Mouse (Mus musculus) left cerebral cortex, adult 9 months (tissue): Measurements from ENCODE around the gene Otub2.

Experiments used
- DNase-seq, 2 experiments: peaks; one replicate each; pipeline ENCODE4 v3.0.0; 2022; ENCODE audit warnings: low spot score in 2 of 2

Otub2 gene

DNA sequence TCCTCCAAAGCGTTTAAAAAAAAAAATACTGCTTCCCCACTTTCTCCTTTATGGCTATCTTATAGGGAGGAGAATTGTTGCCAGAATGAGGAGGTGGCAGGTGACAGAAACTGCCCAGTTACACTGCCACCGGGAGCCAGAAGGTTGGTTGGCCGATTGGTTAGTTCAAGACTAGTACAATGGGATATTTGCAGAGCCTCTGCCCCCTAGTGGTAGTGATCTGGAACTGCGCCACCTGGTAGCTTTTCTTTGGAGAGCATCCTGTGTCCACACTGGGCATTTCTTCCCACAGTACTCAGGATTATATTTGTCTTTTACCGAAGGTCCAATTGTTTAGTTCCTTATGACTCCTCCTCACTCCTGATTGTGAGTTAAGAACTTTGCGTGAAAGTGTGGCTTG lies 16.8 kb upstream of the Otub2 start:
- peak in 1 of 2 experiments; percentile 69 for DNase-seq

DNA sequence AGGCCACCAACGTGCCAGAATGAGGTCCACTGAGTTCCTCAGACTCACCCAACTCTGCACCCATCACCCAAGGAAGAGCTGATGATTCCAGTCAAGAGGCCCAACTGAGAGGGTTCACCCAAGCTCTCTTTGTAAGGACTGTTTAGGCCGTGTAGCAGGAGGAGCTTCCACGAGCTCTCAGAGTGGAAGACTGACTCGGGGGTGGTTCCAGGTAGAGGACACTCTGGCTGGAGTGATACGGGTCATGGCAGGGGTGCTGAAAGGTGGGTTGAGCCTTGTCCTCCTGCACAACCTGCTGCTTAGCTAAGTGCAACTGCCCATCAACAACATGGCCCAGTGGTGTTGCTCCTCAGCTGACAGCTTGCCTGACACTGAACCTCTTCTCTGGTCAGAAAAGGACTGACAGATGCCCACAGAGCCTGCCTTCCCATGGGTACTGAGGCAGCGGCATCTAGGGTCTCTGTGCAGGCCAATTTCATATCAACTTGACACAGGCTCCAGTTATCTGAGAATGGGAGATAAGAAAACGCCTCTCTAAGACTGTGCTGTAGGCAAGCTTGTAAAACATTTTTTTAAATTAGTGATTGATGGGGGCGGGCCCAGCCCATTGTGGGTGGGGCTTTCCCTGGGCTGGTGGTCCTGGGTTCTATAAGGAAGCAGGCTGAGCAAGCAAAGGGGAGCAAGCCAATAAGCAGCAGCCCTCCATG lies 14.8 kb upstream of the Otub2 start:
- no peak for DNase-seq

DNA sequence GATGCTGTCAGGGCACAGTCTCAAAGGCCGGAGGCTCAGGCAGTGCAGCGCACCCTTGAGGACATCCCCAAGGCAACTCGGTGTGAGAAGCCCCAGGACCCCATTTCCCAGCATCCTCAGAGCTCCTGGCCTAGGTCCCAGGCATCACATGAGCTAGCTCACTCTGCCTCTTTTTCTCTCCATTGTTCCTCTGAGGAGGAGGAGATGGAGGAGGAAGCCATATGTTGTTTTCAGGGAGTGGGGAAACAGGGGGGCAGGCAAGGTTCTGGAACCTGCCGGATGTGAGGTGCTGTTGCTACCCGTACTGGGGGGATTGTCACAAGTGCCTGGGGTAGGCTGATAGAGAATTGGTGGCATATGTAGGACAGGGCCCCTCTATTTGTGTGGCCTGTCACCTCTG lies 12.4 kb upstream of the Otub2 start:
- DNase-seq: peak; percentile 45 to 77

DNA sequence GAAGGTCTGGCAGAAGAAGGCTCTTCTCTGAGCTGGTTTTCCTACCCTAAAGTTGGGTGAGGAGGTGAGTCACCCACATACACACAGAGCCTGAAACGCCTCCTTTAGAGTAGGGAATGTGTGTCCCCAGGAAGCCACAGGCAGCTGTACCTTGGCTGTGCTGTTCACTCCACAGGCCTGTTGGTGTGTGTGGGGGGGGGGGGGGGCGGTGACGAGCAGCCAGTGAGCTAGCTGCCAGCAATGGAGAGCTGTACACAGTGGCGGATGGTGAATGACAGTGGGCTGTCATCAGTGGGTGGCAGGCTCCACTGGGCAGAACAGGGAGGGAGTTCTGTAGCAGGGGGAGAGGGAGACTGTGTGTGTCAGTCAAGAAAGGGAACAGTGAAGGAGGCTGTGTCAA lies 11.7 kb upstream of the Otub2 start:
- DNase-seq: peak in 1 of 2 experiments; percentile 61

DNA sequence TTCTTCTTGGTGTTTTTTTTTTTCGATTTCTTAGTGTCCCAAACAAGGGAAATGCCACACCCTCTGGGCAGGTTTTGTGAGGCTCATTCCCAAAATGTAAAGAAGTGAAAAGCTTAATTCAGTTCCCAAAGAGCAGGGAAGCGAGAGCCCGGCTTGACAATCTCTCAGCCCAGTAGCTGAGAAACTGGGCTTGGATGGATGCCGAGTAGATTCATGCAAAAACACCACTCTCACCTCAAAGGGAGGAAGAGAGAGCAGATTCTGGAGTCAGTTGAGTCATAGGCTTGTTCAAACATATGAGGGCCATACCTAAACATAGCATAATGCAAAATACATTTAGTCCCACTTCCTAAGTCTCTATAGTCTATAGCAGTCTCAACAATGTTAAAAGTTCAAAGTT lies 8.3 kb upstream of the Otub2 start:
- DNase-seq: no peak

DNA sequence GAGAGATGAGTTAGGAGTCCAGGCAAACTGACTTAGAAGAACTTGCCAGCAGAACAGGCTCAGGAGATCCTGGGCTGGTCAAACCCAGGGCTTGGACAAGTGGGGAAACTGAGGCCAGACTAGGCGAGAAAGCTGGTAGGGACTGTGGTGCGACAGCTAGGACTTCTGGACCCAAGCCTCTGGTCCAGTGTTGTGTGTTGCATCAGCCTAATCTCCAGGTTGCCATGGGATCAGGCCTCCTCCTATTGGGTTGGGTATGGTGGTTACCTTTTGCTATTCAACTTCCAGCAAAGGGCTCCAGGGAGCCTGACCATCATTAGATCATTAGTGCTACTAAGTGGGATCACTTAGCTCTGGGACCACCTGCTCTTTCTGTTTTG lies 856 bp downstream of the Otub2 start:
- DNase-seq: no peak

DNA sequence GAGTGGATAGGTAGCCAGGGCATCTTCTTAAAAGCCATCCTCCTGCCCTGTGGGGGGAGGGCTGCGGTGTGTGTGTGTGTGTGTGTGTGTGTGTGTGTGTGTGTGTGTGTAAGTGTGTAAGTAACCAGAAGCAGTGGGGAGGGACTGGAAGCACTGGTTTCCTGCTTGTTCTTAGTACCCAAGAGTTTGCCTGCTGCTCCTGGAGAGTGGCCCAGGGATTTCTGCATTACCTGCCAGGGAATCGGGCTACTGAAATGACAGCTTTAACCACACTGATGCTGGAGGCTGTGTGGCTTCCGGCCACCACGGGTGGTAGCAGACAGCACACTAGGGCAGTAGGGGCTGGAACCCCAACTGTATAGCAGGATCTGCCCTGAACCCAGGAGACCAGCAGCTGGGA lies 1.5 kb downstream of the Otub2 start:
- DNase-seq: no peak

DNA sequence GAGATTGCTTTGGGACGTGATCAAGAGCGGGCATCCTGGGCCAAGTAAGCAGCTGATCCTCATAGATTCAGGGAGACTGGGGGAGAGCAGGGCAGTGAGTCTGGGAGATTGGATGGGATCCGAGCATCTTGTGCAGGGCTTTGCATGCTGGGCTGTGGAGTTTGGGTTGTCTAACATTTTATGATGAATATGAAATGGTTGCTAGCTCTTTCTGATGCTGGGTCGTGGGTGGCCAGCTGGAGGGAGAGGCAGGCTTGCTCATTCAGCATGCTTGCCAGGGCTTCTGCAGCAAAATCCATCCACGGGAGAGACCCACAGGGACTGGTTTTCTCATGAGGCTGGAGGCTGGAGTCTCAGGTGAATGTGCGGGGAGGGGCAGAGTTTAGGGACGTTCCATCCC lies 2.6 kb downstream of the Otub2 start:
- DNase-seq: peak; percentile 30 to 69

DNA sequence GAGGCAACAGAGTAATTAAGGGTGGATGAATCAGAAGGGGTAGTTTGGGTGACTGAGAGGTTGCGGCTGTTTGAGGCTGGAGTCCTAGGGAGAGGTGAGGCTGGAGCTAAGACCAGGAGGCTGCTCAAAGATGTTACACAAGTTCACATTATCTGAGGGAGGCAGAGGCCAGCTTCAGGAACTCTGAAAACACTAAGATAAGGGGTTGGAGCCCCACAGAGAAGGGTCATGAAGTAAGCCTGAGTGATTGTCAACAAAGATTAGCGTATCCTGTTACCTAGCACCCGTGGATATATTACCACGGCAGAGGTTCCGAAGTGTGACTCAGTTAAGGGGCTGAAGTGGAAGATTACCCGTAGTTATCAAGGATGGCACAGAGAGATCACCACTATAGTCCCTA lies 5.0 kb downstream of the Otub2 start:
- DNase-seq: no peak

DNA sequence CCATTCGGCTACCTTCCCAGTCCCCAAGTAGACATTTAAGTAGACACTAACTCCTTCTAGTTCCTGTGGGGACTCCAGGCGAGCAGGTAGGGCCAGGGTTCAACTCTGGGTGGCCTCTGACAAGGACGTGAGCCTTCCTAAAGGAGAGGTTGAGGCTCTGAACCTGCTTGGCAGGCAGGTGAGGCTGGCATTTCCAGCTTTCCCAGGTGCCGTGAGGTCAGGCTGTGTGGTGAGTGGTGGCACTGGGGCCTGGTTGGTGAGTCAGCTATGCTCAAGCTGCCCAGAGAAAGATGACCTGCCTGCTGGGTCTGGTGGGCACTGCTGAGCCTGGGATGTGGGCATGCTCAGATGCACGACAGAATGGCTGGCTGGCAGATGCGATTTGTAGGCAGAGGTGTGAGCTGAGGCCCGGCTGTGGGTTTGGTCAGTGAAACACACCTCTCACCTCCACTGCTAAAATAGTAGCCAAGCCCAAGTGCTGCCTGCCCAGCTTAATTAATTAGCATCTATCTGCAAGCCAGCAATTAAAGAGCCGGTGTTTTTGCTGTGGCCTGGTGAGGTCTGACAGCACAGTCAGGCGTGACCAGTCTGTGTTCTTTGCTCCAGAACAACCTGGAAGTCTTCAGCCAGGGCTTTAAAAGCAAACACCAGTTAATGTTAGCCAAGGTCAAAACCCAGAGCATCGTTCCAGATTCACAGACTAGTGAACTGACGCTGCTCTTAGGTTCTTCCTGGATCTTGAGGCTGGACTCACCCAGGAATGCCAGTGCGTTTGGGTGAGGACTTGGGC lies 7.2 kb downstream of the Otub2 start:
- DNase-seq: no peak

DNA sequence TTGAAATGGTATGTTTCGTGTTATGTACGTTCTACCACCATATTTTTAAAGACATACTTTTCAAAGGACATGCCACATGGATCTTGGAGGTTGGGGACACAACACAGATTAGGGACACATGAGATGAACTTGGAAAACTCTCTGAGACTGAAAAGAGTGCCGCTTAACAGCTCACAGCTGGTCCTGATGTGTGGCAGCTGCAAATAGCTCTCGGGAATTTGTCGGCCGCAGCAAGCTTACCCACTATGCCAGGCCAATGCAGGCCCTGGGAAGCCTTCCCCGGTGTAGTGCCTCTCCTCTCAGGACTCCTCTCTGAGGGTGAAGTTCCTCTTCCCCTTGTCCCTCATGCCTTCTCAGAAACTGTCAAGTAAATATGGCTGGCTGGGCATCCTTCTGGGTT lies 8.3 kb downstream of the Otub2 start:
- no peak for DNase-seq

DNA sequence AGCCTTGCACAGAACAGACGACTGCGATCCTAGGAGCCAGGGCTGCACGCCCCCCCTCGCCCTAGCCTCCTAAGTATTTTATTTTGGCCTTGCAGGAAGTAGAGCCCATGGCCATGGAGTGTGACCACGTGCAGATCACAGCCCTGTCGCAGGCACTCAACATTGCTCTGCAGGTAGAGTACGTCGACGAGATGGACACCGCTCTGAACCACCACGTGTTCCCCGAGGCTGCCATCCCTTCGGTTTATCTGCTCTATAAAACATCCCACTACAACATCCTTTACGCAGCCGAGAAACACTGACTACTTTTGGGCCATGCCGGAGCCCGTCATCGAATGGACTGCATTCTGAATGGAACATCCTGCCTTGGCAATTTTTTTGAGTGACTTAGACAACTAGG lies 15.6 kb downstream of the Otub2 start:
- DNase-seq: no peak

DNA sequence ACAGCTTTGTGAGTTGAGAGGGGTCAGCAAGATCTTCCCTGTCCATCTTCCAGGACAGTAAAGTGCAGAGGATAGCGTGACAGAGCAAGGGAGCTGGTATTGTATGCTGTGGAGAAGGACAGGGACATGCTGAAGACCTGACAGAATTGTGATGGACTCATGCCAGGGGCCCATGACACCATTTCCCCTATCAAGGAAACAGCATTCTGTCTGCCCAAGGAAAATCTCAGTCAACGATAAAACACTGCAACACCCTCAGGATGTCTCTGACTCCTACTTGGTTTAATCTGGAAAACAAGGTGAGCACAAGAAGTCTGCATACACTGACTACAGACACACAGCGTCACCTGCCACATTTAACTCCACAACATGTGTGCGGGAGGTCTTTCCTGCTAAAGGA lies 19.2 kb downstream of the Otub2 start, which contains the start of gene 9330161L09Rik:
9330161L09Rik (minus strand) TSS at position 101 of the 400 bp plus-strand sequence.
- peak in 1 of 2 experiments; percentile 7 for DNase-seq

DNA sequence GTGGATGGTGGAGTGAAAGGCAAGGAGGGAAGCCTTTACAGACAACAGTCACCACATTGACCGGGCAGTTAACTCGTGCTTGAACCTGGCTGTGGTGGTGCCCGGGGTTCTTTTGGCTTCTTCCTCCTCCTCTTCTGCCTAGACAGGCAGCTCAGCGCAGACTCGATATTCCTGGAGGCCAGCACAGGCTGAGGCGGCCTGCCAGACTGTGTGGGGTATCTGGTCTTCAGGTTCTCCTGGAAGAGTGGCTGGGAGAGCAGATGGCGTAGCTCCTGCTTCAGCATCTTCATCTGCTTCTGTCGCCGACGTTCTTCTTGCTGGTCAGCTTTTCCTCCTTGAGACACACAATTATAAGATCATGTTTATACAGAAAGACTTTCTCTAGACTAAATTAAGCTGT lies 19.7 kb downstream of the Otub2 start:
- DNase-seq: peak in 1 of 2 experiments; percentile 78

DNA sequence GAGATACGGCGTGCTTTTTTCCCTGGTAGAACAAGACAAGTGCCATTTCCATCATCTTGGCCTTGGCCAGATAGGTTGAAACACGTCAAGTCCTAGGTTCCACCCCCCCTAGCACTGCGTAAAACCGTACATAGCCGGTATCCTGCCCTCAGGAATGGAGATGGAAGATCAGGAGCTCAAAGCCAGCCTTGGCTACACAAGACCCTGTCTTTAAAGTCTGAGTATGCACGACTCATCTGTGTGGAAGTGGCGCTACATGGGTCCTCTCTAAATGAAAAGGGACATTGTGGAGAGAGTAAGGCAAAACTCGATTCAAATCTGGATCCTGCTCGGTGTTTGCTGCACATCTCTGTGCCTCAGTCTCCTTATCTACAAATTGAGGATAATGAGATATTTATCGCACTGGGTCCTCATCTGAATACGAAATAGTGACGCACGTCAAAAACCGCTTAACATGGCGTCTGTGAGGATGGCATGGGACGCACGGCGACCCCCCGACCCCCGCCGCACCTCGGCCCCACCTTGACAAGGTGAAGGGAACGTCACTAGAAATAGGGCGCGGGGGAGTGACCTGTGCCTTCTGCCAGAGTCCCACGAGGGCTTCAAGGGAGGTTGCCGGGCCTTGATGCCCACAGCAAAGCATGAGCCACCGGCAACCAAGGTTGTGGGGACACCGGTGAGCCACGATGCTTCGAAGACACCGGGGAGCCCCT lies 36.7 kb downstream of the Otub2 start:
- no peak for DNase-seq

DNA sequence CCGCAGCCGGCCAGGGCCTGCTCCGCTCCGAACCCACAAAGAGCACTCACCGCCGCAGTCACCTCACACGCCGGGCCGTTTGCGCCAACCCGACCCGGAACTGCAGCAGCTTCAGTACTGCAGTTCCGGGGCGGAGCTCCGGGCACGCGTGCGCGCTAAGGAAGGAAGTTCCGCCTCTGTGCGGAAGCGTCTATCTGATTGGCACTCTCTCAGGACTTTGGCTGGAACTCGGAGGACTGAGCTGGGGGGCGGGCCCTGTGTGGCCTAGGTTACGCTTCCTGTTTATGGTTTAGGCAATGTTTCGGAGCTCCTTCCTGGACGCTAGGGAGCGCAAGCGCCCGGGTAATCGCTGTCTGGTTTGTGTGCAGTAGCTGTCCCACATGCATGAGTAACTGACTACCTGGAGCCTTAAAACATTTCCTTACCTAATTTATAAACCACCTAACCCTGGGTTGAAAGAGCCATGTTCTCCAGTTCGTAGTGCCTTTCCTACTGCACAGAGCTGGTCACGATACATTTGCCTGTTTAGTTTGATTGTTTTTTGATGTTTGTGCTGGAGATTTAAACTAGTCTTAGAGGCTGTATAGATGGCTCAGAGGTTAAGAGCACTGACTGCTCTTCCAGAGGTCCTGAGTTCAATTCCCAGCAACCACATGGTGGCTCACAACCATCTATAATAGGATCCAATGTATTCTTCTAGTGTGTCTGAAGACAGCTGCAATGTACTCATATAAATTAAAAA lies 37.4 kb downstream of the Otub2 start, which contains the start of gene Ddx24:
Ddx24 (minus strand) TSS at position 102 of the 742 bp plus-strand sequence.
- DNase-seq: peak; percentile 97 to 99

DNA sequence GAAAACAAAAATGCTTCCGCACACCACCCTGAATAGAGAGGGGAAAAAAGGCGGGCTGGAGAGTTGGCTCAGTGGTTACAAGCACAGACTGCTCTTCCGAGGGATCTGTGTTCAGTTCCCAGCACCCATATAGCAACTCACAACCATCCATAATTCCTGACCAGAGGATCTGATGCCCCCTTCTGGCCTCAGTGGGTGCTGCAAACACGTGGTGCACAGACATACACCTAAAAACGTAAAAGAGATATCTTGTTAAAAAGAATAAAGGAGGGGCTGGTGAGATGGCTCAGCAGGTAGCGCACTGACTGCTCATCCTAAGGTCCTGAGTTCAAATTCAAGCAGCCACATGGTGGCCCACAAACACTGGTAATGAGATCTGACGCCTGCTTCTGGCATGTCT lies 38.2 kb downstream of the Otub2 start:
- DNase-seq: no peak

DNA sequence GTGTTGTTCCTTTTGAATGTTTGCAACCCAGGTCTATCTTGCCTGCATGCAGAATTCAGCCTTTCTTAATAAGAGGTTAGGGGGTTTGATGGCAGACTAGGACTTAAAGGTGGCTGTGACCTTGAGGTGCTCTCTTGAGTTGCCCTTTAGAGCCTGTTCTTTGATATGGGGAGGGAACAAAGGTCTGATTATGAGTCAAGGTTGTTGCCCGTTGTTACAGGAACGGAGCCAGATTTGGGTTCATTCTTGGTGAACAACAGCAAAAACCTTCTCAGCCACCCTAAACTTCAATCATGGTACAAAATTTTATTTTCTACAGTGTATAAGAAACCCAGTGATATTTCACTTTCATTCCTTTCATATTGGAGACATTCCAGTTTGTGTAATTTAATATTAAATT lies 44.9 kb downstream of the Otub2 start:
- no peak for DNase-seq

DNA sequence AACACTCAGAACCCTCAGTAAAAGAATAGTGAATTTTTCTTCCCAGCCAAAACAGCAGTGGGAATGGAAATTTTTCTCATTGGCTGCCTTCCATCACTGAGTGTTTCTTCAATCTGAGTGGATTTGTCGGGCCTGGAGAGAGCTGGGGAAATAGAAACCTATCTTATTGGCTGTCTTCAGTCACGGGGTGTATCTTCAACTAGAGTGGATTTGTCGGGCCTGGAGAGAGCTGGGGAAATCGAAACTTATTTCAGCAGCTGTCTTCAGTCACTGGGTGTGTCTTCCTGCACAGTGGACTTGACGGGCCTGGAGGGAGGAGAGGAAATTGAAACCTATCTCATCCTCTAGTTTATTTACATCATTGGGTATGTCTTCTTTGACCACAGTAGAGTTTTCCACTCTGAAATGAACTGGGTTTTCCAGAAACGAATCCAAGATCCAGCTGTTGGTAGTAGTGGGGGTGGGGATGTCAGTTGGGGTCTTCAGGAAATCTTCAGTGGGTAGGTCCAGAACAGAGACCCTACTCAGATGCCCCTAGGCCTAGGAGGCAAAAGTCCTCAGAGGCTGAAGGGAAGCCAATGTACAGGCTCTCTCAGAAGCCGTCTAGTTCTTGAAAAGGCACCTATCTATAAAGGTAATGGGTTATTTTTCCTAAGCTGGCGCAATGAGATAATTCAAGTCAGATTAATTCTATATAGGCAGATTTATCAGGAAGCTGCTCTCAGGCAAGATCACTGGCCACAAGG lies 45.7 kb downstream of the Otub2 start, which contains the start of gene Ifi27:
Ifi27 (plus strand) TSS at position 226 of the 746 bp plus-strand sequence.
- peak; percentile 62 to 80 for DNase-seq

DNA sequence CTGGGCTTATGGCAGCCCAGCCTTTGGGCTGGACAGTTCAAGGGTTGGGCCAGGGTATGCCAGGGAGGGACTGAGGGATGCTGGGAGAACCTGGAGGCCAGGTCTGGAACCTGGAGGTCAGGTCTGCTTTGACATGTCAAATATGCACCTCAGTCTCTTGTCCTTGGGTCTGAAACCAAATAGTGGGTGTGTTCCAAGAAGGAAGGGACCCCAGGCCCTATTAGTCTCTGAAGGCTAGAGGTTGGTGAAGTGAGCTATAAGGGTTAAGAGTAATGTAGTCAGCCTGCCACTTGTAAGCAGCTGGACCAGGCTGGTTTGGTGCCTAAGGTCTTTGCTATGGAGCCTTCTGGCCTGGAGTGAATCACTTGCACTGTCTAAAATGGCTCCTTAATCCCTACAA lies 46.4 kb downstream of the Otub2 start:
- no peak for DNase-seq

DNA sequence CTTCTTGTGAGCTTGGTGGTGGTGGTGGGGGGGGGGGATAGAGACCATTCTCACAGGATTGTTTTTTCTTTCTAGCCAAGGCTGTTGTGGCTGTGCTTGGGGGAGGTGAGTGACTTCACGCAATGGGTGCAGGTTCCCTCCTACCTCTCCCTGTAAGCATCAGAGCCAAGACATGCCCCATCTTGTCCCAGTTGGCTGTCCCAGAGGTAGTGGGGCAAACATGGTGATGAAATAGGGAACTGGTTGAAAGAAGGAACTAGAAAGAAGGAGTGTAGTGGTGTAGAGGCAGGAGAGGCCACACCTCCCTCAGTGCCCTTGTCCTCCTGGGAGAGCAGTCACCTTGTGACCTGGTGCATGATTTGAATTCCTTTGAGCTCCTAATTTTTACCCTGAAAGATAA lies 49.1 kb downstream of the Otub2 start:
- no peak for DNase-seq
